Mouse (Mus musculus): ENCODE measurements around the gene Zfp790. TPM values are rescaled to one million over a fixed set of nuclear protein-coding genes. Genes with fewer than 3 reads are reported as not detected.

Gene Zfp790
- 9.1 and 9.3 TPM in 2 replicates for polyA plus RNA-seq (2015; fragmentation: Nextera tagmentation; extraction: Ambion mirVana)

- ATAC-seq (ENCODE audit: extremely low read depth, insufficient number of reproducible peaks, low FRiP score, low TSS enrichment) = peak; percentile 88
- no peaks in the 10 kb centered on the region for H3K27me3 ChIP-seq (replicated peaks)
- WGBS = under 1% methylated on average over 26 of the region's 26 CpGs
These were observed at the start of gene Zfp790 for GRCm38 (mm10) chr7:29815910-29816429. Zfp790 (plus strand) TSS chr7:29816114.

GRCm38 (mm10) chr7:29767058-29767686 is 48.7 kb upstream of the Zfp790 start:
- Histone ChIP-seq H3K9ac (peak overlapping the region; percentile 86), H3K27ac (replicated peaks) (peak overlapping the region; percentile 77), H3K9me3 (no peaks in the 10 kb centered on the region), H3K4me1 (peaks cover 20% of the 10 kb centered on the region), H3K36me3 (peaks cover 21% of the 10 kb centered on the region), H3K4me2 (peak overlapping the region; percentile 81), H3K27me3 (replicated peaks) (no peaks in the 10 kb centered on the region), H3K4me3 (peak overlapping the region; percentile 80)
- WGBS = under 1% methylated on average over 15 of the region's 15 CpGs
- no peak; the same call in 1 of the 2 replicates for ATAC-seq (ENCODE audit: extremely low read depth, insufficient number of reproducible peaks, low FRiP score, low TSS enrichment)

More at GRCm38 (mm10) chr7:29815910-29816429, at the start of gene Zfp790:
- peak within 1 kb of the TSS; percentile 89 for H3K4me2 ChIP-seq
- H3K9ac ChIP-seq = peak within 1 kb of the TSS; percentile 91
- H3K36me3 ChIP-seq = peaks cover 4% of the 10 kb centered on the region
- peak within 1 kb of the TSS; percentile 92 for H3K27ac ChIP-seq (replicated peaks)
- H3K4me1 ChIP-seq = peaks cover 47% of the 10 kb centered on the region
- H3K4me3 ChIP-seq = peak within 1 kb of the TSS; percentile 86
- H3K9me3 ChIP-seq = no peaks in the 10 kb centered on the region

- peak within 1 kb of the TSS; percentile 80 for H3K4me3 ChIP-seq
- H3K9me3 ChIP-seq = no peaks in the 10 kb centered on the region
- H3K4me2 ChIP-seq = peak within 1 kb of the TSS; percentile 81
- peak within 1 kb of the TSS; percentile 86 for H3K9ac ChIP-seq
- H3K27ac ChIP-seq (replicated peaks) = peak within 1 kb of the TSS; percentile 84
- H3K36me3 ChIP-seq = peaks cover 25% of the 10 kb centered on the region
- peak; percentile 90 for ATAC-seq (ENCODE audit: extremely low read depth, insufficient number of reproducible peaks, low FRiP score, low TSS enrichment)
- under 1% methylated on average over 32 of the region's 32 CpGs for WGBS
- peaks cover 23% of the 10 kb centered on the region for H3K4me1 ChIP-seq
- H3K27me3 ChIP-seq (replicated peaks) = no peaks in the 10 kb centered on the region
These were observed 47.6 kb upstream of the Zfp790 start, which contains the start of gene Zfp84 for GRCm38 (mm10) chr7:29768090-29768900. Zfp84 (plus strand) TSS chr7:29768552.

- peak overlapping the region; percentile 84 for H3K27ac ChIP-seq (replicated peaks)
These were observed 46.9 kb upstream of the Zfp790 start for GRCm38 (mm10) chr7:29768980-29769379.

GRCm38 (mm10) chr7:29773503-29773902 is 42.4 kb upstream of the Zfp790 start:
- H3K4me1 ChIP-seq = peaks cover 22% of the 10 kb centered on the region
- H3K36me3 ChIP-seq = peaks cover 73% of the 10 kb centered on the region
- WGBS = 70% methylated on average over 7 of the region's 7 CpGs
- no peak for ATAC-seq (ENCODE audit: extremely low read depth, insufficient number of reproducible peaks, low FRiP score, low TSS enrichment)
- H3K9me3 ChIP-seq = no peaks in the 10 kb centered on the region
- H3K4me2 ChIP-seq = no peak overlapping the region; the same call in 1 of the 2 replicates
- 0 out of 2 replicates have a peak overlapping the region, but pooled peaks have one; percentile 44 for H3K9ac ChIP-seq
- H3K27ac ChIP-seq (replicated peaks) = peak overlapping the region; percentile 2; the same call in 1 of the 2 replicates
- no peaks in the 10 kb centered on the region for H3K27me3 ChIP-seq (replicated peaks)
- no peak overlapping the region for H3K4me3 ChIP-seq

More at GRCm38 (mm10) chr7:29768980-29769379, 46.9 kb upstream of the Zfp790 start:
- Histone ChIP-seq H3K4me1 (peaks cover 29% of the 10 kb centered on the region), H3K9me3 (no peaks in the 10 kb centered on the region), H3K36me3 (peaks cover 32% of the 10 kb centered on the region), H3K27me3 (replicated peaks) (no peaks in the 10 kb centered on the region), H3K9ac (peak overlapping the region; percentile 86), H3K4me2 (peak overlapping the region; percentile 81), H3K4me3 (peak overlapping the region; percentile 80)
- WGBS = 6% methylated on average over 10 of the region's 10 CpGs
- no peak for ATAC-seq (ENCODE audit: extremely low read depth, insufficient number of reproducible peaks, low FRiP score, low TSS enrichment)

- Histone ChIP-seq H3K27me3 (replicated peaks) (no peaks in the 10 kb centered on the region), H3K27ac (replicated peaks) (no peak overlapping the region), H3K4me2 (no peak overlapping the region), H3K4me1 (peaks cover 19% of the 10 kb centered on the region), H3K36me3 (peaks cover 82% of the 10 kb centered on the region), H3K9ac (no peak overlapping the region), H3K4me3 (no peak overlapping the region), H3K9me3 (no peaks in the 10 kb centered on the region)
- WGBS = 90% methylated on average over 3 of the region's 3 CpGs
- no peak for ATAC-seq (ENCODE audit: extremely low read depth, insufficient number of reproducible peaks, low FRiP score, low TSS enrichment)
These were observed 41.5 kb upstream of the Zfp790 start for GRCm38 (mm10) chr7:29774371-29774770.

GRCm38 (mm10) chr7:29776568-29776967 is 39.3 kb upstream of the Zfp790 start:
- WGBS = 93% methylated on average over 19 of the region's 19 CpGs
- H3K27ac ChIP-seq (replicated peaks) = no peak overlapping the region
- H3K27me3 ChIP-seq (replicated peaks) = no peaks in the 10 kb centered on the region
- no peak overlapping the region for H3K4me3 ChIP-seq
- H3K4me2 ChIP-seq = no peak overlapping the region
- H3K9ac ChIP-seq = no peak overlapping the region
- H3K9me3 ChIP-seq = no peaks in the 10 kb centered on the region
- H3K4me1 ChIP-seq = peaks cover 11% of the 10 kb centered on the region
- peaks cover 84% of the 10 kb centered on the region for H3K36me3 ChIP-seq
- no peak for ATAC-seq (ENCODE audit: extremely low read depth, insufficient number of reproducible peaks, low FRiP score, low TSS enrichment)

GRCm38 (mm10) chr7:29777372-29777771 is 38.5 kb upstream of the Zfp790 start:
- 93% methylated on average over 10 of the region's 10 CpGs for WGBS
- Histone ChIP-seq H3K9me3 (no peaks in the 10 kb centered on the region), H3K4me2 (no peak overlapping the region), H3K9ac (no peak overlapping the region), H3K4me3 (no peak overlapping the region), H3K36me3 (peaks cover 76% of the 10 kb centered on the region), H3K4me1 (peaks cover 11% of the 10 kb centered on the region), H3K27me3 (replicated peaks) (no peaks in the 10 kb centered on the region), H3K27ac (replicated peaks) (no peak overlapping the region)
- ATAC-seq (ENCODE audit: extremely low read depth, insufficient number of reproducible peaks, low FRiP score, low TSS enrichment) = no peak

- ATAC-seq (ENCODE audit: extremely low read depth, insufficient number of reproducible peaks, low FRiP score, low TSS enrichment) = peak; percentile 82
- peak within 1 kb of the TSS; percentile 77 for H3K4me2 ChIP-seq
- H3K27ac ChIP-seq (replicated peaks) = peak within 1 kb of the TSS; percentile 86
- WGBS = under 1% methylated on average over 45 of the region's 45 CpGs
- H3K36me3 ChIP-seq = peaks cover 34% of the 10 kb centered on the region
- H3K4me1 ChIP-seq = peaks cover 19% of the 10 kb centered on the region
- H3K9me3 ChIP-seq = 0 out of 2 replicates have a peak, but pooled peaks cover 3% of the 10 kb centered on the region
- peak within 1 kb of the TSS; percentile 61 for H3K4me3 ChIP-seq
- no peaks in the 10 kb centered on the region for H3K27me3 ChIP-seq (replicated peaks)
- peak within 1 kb of the TSS; percentile 84 for H3K9ac ChIP-seq
These were observed 31.9 kb upstream of the Zfp790 start, which contains the start of gene Zfp30 for GRCm38 (mm10) chr7:29783871-29784551. Zfp30 (plus strand) TSS chr7:29783998.

- Histone ChIP-seq H3K4me1 (peaks cover 19% of the 10 kb centered on the region), H3K36me3 (peaks cover 35% of the 10 kb centered on the region), H3K9ac (peak overlapping the region; percentile 84), H3K9me3 (0 out of 2 replicates have a peak, but pooled peaks cover 3% of the 10 kb centered on the region), H3K27me3 (replicated peaks) (no peaks in the 10 kb centered on the region), H3K4me2 (peak overlapping the region; percentile 77), H3K4me3 (peak overlapping the region; percentile 61), H3K27ac (replicated peaks) (no peak overlapping the region)
- ATAC-seq (ENCODE audit: extremely low read depth, insufficient number of reproducible peaks, low FRiP score, low TSS enrichment) = no peak
- WGBS = 67% methylated on average over 8 of the region's 8 CpGs
These were observed 30.9 kb upstream of the Zfp790 start for GRCm38 (mm10) chr7:29785023-29785422.
